Mouse (Mus musculus) liver, adult 2 months (tissue): Measurements from ENCODE around the gene Arhgap27.

Source experiments
- CTCF ChIP-seq: fragments of 200-500 bp; IDR thresholded peaks from 2 replicates; pipeline ENCODE4 v1.5.1; 2011; ENCODE audit warnings: low read depth, low read length, control low read depth
- POLR2A ChIP-seq: fragments of 200-500 bp; IDR thresholded peaks from 2 replicates; pipeline ENCODE4 v1.6.1; 2011; ENCODE audit warnings: low read length, control low read depth; ENCODE audit not compliant: insufficient read depth; ENCODE audit errors: extremely low read depth

DNA sequence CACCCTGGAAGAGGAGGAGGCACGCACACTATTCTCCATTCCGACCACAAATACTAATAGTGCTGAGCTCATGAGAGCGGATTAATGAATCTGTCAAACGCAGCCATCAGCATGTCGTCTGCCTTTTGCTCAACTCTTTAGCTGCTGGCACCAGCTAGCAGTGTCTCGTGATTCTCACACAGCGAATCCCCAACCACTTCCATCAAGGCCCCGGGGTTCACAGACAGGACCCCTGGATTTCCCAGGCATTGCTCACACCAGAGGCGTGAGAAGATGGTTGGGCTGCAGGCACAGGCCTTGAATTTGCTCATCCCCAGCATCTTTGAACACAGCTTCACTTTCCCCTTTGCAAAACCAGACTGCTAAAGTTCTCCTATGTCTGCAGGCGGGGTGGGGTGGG lies 78.2 kb downstream of the Arhgap27 start:
- TF ChIP-seq POLR2A: no peak
- no peak for TF ChIP-seq CTCF
